In genomic region chr11:69409378-69410044, GRCm38 (mm10) we compare ENCODE assay signal across 8 mouse cellular contexts. TPM values are rescaled to one million over a fixed set of nuclear protein-coding genes. Genes with fewer than 3 reads are reported as not detected.
A peak's percentile ranks its signal among the peaks of the same experiment; 100 is the strongest.
DNase-seq lines count a peak whose midpoint lies in the region; ATAC-seq and TF ChIP-seq lines count a peak whose summit lies in the region.

No protein-coding gene starts in this region.

- peak; percentile 86 for DNase-seq in ES-E14 (ENCODE audit: low read depth, low spot score)
- DNase-seq in cerebellum, adult 18-20 months = peak; percentile 74 to 80
- DNase-seq in frontal cortex, postnatal 14 days (ENCODE audit: low spot score in 2 of 2) = peak; percentile 71 to 79
- DNase-seq in hindbrain, embryonic 11.5 days (ENCODE audit: low spot score) = peak; percentile 91
- DNase-seq in layer of hippocampus, postnatal 25 days (ENCODE audit: extremely low spot score in 1 of 2, low spot score in 1 of 2) = peak; percentile 67 to 69
- peak; percentile 92 for DNase-seq in lung, postnatal 36 days
- peak; percentile 82 for DNase-seq in retina, embryonic 14.5 days (ENCODE audit: low spot score)
- peak; percentile 94 for DNase-seq in thymus, postnatal 4 days

- peak; percentile 45 for ATAC-seq in hindbrain, embryonic 11.5 days (ENCODE audit: low FRiP score)

- no peaks in the 10 kb centered on the region for H3K27me3 ChIP-seq in hindbrain, embryonic 11.5 days (ENCODE audit: control insufficient read depth, insufficient read depth, low read length)

- peaks cover 4 to 36% of the 10 kb centered on the region in 2 experiments; a peak in 3 of 4 replicates for H3K4me1 ChIP-seq in ES-E14 (ENCODE audit: control insufficient read depth in 2 of 2, insufficient read depth in 2 of 2, low read length in 2 of 2, poor library complexity in 1 of 2)
- H3K4me1 ChIP-seq in hindbrain, embryonic 11.5 days (replicated peaks; ENCODE audit: control insufficient read depth, insufficient read depth, low read length) = peaks cover 26% of the 10 kb centered on the region

- H3K27ac ChIP-seq in ES-E14 (ENCODE audit: insufficient read depth, low read depth, low read length, poor library complexity, severe bottlenecking) = peak overlapping the region; percentile 76
- peak overlapping the region; percentile 98 for H3K27ac ChIP-seq in hindbrain, embryonic 11.5 days (ENCODE audit: low read depth, low read length)

- in situ Hi-C loops in ES-E14 (cut with MboI; ENCODE audit: low sequenced_read_pairs in 2 of 2, unreplicated experiment in 2 of 2) = no loop called here

- H3K4me2 ChIP-seq in hindbrain, embryonic 11.5 days (replicated peaks; ENCODE audit: low read depth, low read length) = peak overlapping the region; percentile 99

- H3K4me3 ChIP-seq in ES-E14 (ENCODE audit: insufficient read depth in 1 of 2, low read depth in 1 of 2, low read length in 2 of 2, poor library complexity in 1 of 2, severe bottlenecking in 1 of 2) = peak overlapping the region; percentile 74 to 94
- H3K4me3 ChIP-seq in hindbrain, embryonic 11.5 days (ENCODE audit: low read depth, low read length) = peak overlapping the region; percentile 88

- under 1% methylated on average over 38 of the region's 46 CpGs for WGBS in hindbrain, embryonic 11.5 days

- H3K9me3 ChIP-seq in ES-E14 (ENCODE audit: control insufficient read depth, insufficient read depth, low read depth, low read length) = no peaks in the 10 kb centered on the region
- no peaks in the 10 kb centered on the region for H3K9me3 ChIP-seq in hindbrain, embryonic 11.5 days (ENCODE audit: control insufficient read depth, low read length)

- H3K36me3 ChIP-seq in ES-E14 (ENCODE audit: control insufficient read depth, insufficient read depth, low read length, poor library complexity, severe bottlenecking) = peaks cover 30% of the 10 kb centered on the region
- peaks cover 20% of the 10 kb centered on the region for H3K36me3 ChIP-seq in hindbrain, embryonic 11.5 days (ENCODE audit: control insufficient read depth, insufficient read depth, low read length)

- H3K9ac ChIP-seq in ES-E14 (ENCODE audit: insufficient read depth, low read depth, low read length, poor library complexity, severe bottlenecking) = peak overlapping the region; percentile 66
- peak overlapping the region; percentile 95 for H3K9ac ChIP-seq in hindbrain, embryonic 11.5 days (ENCODE audit: low read depth, low read length)

TF ChIP-seq in ES-E14, 5 proteins besides CTCF, POLR2A, EP300 and RAD21:
- TF ChIP-seq MAFK (IDR thresholded peaks at IDR 0.05; ENCODE audit: insufficient read depth, low read depth, low read length) (no peak), CHD2 (IDR thresholded peaks at IDR 0.05; ENCODE audit: low read depth, low read length) (0 out of 2 replicates have a peak, but pooled peaks have one; percentile 16)

RNA-seq across cellular contexts. Expression of gene Kdm6b, which starts 4.0 kb away (rescaled TPM):
- total RNA-seq in ES-E14 (2012; rRNA removed) = 7.9 and 9.4 TPM in 2 replicates
- polyA plus RNA-seq in hindbrain, embryonic 11.5 days (2014; fragmentation: Nextera tagmentation; extraction: Ambion mirVana) = 33.7 and 40.9 TPM in 2 replicates
- total RNA-seq in layer of hippocampus, postnatal 25 days (2021) = 10 to 100 TPM; 28.5 to 41.2 TPM

RNA-seq across cellular contexts. Expression of gene Tmem88, which starts 11.5 kb away (rescaled TPM):
- total RNA-seq in ES-E14 (2012; rRNA removed) = 23.9 and 43.3 TPM in 2 replicates
- 15.7 and 17.1 TPM in 2 replicates for polyA plus RNA-seq in hindbrain, embryonic 11.5 days (2014; fragmentation: Nextera tagmentation; extraction: Ambion mirVana)
- total RNA-seq in layer of hippocampus, postnatal 25 days (2021) = 1 to 10 TPM; 2.5 TPM

RNA-seq across cellular contexts. Expression of gene Cyb5d1, which starts 14.1 kb away (rescaled TPM):
- 18.8 and 29.0 TPM in 2 replicates for total RNA-seq in ES-E14 (2012; rRNA removed)
- polyA plus RNA-seq in hindbrain, embryonic 11.5 days (2014; fragmentation: Nextera tagmentation; extraction: Ambion mirVana) = 32.7 and 45.2 TPM in 2 replicates
- total RNA-seq in layer of hippocampus, postnatal 25 days (2021) = 10 to 100 TPM; 40.8 to 43.6 TPM

RNA-seq across cellular contexts. Expression of gene Naa38, which starts 14.2 kb away (rescaled TPM):
- total RNA-seq in ES-E14 (2012; rRNA removed) = 191 and 202 TPM in 2 replicates
- 120 and 124 TPM in 2 replicates for polyA plus RNA-seq in hindbrain, embryonic 11.5 days (2014; fragmentation: Nextera tagmentation; extraction: Ambion mirVana)
- 100 to 1,000 TPM; 100 to 116 TPM for total RNA-seq in layer of hippocampus, postnatal 25 days (2021)

RNA-seq across cellular contexts. Expression of gene Chd3, which starts 40.3 kb away (rescaled TPM):
- 21.6 and 27.0 TPM in 2 replicates for total RNA-seq in ES-E14 (2012; rRNA removed)
- 44.3 and 57.1 TPM in 2 replicates for polyA plus RNA-seq in hindbrain, embryonic 11.5 days (2014; fragmentation: Nextera tagmentation; extraction: Ambion mirVana)
- 100 to 1,000 TPM; 504 to 538 TPM for total RNA-seq in layer of hippocampus, postnatal 25 days (2021)

Comparison
In these comparisons a context has a peak if more than half of its experiments do, and no peak if none do; other contexts are left out.
1. Peak in every context shown above with its lines: DNase-seq, ATAC-seq, H3K4me3 ChIP-seq and H3K27ac ChIP-seq.